Mouse (Mus musculus): ENCODE measurements around the gene D130043K22Rik. TPM values are rescaled to one million over a fixed set of nuclear protein-coding genes. Genes with fewer than 3 reads are reported as not detected.

D130043K22Rik gene
- polyA plus RNA-seq, 1 experiment from 2014 or later = 0.11 TPM

Other genes starting within 250 kb of the D130043K22Rik start
- gene Armh2, start 103.9 kb upstream of the D130043K22Rik start, polyA plus RNA-seq (2014; fragmentation: Nextera tagmentation; extraction: Ambion mirVana) = not detected in 2 replicates
- 151 and 169 TPM in 2 replicates for gene Gmnn, start 83.2 kb upstream of the D130043K22Rik start, polyA plus RNA-seq (2014; fragmentation: Nextera tagmentation; extraction: Ambion mirVana)
- 18.4 and 20.4 TPM in 2 replicates for gene BC005537, start 43.5 kb upstream of the D130043K22Rik start, polyA plus RNA-seq (2014; fragmentation: Nextera tagmentation; extraction: Ambion mirVana)
- 71.1 and 71.4 TPM in 2 replicates for gene Acot13, start 13.6 kb upstream of the D130043K22Rik start, polyA plus RNA-seq (2014; fragmentation: Nextera tagmentation; extraction: Ambion mirVana)
- gene Tdp2, start 13.5 kb upstream of the D130043K22Rik start, polyA plus RNA-seq (2014; fragmentation: Nextera tagmentation; extraction: Ambion mirVana) = 73.7 and 79.4 TPM in 2 replicates
- gene Aldh5a1, start 92.5 kb downstream of the D130043K22Rik start, polyA plus RNA-seq (2014; fragmentation: Nextera tagmentation; extraction: Ambion mirVana) = 5.3 TPM in 2 replicates
- 0.25 and 0.34 TPM in 2 replicates for gene Gpld1, start 98.0 kb downstream of the D130043K22Rik start, polyA plus RNA-seq (2014; fragmentation: Nextera tagmentation; extraction: Ambion mirVana)
- 23.4 and 27.7 TPM in 2 replicates for gene Mrs2, start 175.2 kb downstream of the D130043K22Rik start, polyA plus RNA-seq (2014; fragmentation: Nextera tagmentation; extraction: Ambion mirVana)
- 2.2 and 2.6 TPM in 2 replicates for gene Dcdc2a, start 210.9 kb downstream of the D130043K22Rik start, polyA plus RNA-seq (2014; fragmentation: Nextera tagmentation; extraction: Ambion mirVana)